Mouse (Mus musculus) MEL (cell line): ENCODE measurements around the gene Iqschfp.

ENCODE experiments used
- CTCF ChIP-seq, 3 experiments: IDR thresholded peaks in 2 of 3; conservative IDR thresholded peaks in 1 of 3; 2 replicates each; pipeline ENCODE4 v1.5.1; 2011 to 2012; ENCODE audit warnings: low read length in 3 of 3, low read depth in 2 of 3, mild to moderate bottlenecking in 2 of 3, improper control_type of control experiment in 1 of 3, inconsistent platforms in 1 of 3, mixed read lengths in 1 of 3, moderate library complexity in 1 of 3; ENCODE audit not compliant: control insufficient read depth in 1 of 3, insufficient read depth in 1 of 3, poor library complexity in 1 of 3, severe bottlenecking in 1 of 3
- E2F4 ChIP-seq: IDR thresholded peaks from 2 replicates; pipeline ENCODE4 v1.6.1; 2011; ENCODE audit warnings: low read depth, low read length, improper control_type of control experiment, borderline replicate concordance
- EP300 ChIP-seq, 2 experiments: IDR thresholded peaks; 2 replicates each; pipeline ENCODE4 v1.6.1; 2011; ENCODE audit warnings: improper control_type of control experiment in 2 of 2, low read length in 2 of 2, low read depth in 1 of 2, mild to moderate bottlenecking in 1 of 2
- GABPA ChIP-seq: IDR thresholded peaks from 2 replicates; pipeline ENCODE4 v1.6.1; 2012; ENCODE audit warnings: low read depth, mild to moderate bottlenecking, inconsistent platforms, low read length, improper control_type of control experiment, moderate library complexity
- HCFC1 ChIP-seq: IDR thresholded peaks from 2 replicates; pipeline ENCODE4 v1.6.1; 2012; ENCODE audit warnings: low read depth, mild to moderate bottlenecking, inconsistent platforms, low read length, improper control_type of control experiment, moderate library complexity
- MYB ChIP-seq: IDR thresholded peaks from 2 replicates; pipeline ENCODE4 v1.6.1; 2011; ENCODE audit warnings: mild to moderate bottlenecking, low read depth, low read length, improper control_type of control experiment
- NRF1 ChIP-seq: IDR thresholded peaks from 2 replicates; pipeline ENCODE4 v1.6.1; 2014; ENCODE audit warnings: low read depth, mild to moderate bottlenecking, inconsistent platforms, low read length, improper control_type of control experiment, moderate library complexity; ENCODE audit not compliant: poor library complexity, insufficient read depth, severe bottlenecking
- POLR2A ChIP-seq, 2 experiments: IDR thresholded peaks; 2 replicates each; pipeline ENCODE4 v1.6.1; 2011 to 2012; ENCODE audit warnings: low read length in 2 of 2, mild to moderate bottlenecking in 2 of 2, control low read depth in 1 of 2, improper control_type of control experiment in 1 of 2, low read depth in 1 of 2, moderate library complexity in 1 of 2; ENCODE audit not compliant: control insufficient read depth in 1 of 2, insufficient read depth in 1 of 2, poor library complexity in 1 of 2
- SMC3 ChIP-seq: IDR thresholded peaks from 2 replicates; pipeline ENCODE4 v1.6.1; 2011; ENCODE audit warnings: low read depth, low read length, improper control_type of control experiment

- TF ChIP-seq MYB (no peak), CTCF (IDR thresholded peaks at IDR 0.05 in 2 of 3, conservative IDR thresholded peaks at IDR 0.05 in 1 of 3; ENCODE audit: control insufficient read depth in 1 of 3, insufficient read depth in 1 of 3, low read depth in 2 of 3, low read length in 3 of 3, poor library complexity in 1 of 3, severe bottlenecking in 1 of 3) (no peak), NRF1 (no peak), SMC3 (no peak), POLR2A (IDR thresholded peaks at IDR 0.05; ENCODE audit: control insufficient read depth in 1 of 2, insufficient read depth in 1 of 2, low read depth in 1 of 2, low read length in 2 of 2, poor library complexity in 1 of 2) (no peak), GABPA (no peak), E2F4 (no peak), EP300 (IDR thresholded peaks at IDR 0.05; ENCODE audit: low read depth in 1 of 2, low read length in 2 of 2) (no peak), HCFC1 (no peak)
These were observed 511.3 kb downstream of the Iqschfp start for GRCm38 (mm10) chr3:68403343-68403742.
